Mouse (Mus musculus) small intestine, adult 2 months (tissue): ENCODE measurements around the gene Paxbp1. TPM values are rescaled to one million over a fixed set of nuclear protein-coding genes. Genes with fewer than 3 reads are reported as not detected.

Source experiments
- H3K27ac ChIP-seq: fragments of 200-500 bp; 2 replicates; pipeline ENCODE4 v1.5.1; 2012; ENCODE audit warnings: low read depth, low read length, control low read depth, inconsistent platforms; ENCODE audit not compliant: insufficient read depth
- H3K27me3 ChIP-seq: fragments of 200-500 bp; 2 replicates; pipeline ENCODE4 v1.6.1; 2012; ENCODE audit warnings: mild to moderate bottlenecking, moderate library complexity, low read length, inconsistent platforms; ENCODE audit not compliant: control insufficient read depth, insufficient read depth
- H3K36me3 ChIP-seq: fragments of 200-500 bp; 2 replicates; pipeline ENCODE4 v1.6.1; 2012; ENCODE audit warnings: mild to moderate bottlenecking, low read length, control low read depth, inconsistent platforms; ENCODE audit not compliant: control insufficient read depth, insufficient read depth
- H3K4me1 ChIP-seq: fragments of 200-500 bp; 2 replicates; pipeline ENCODE4 v1.6.1; 2012; ENCODE audit warnings: low read length, inconsistent platforms, mixed read lengths; ENCODE audit not compliant: control insufficient read depth, insufficient read depth, insufficient read length
- H3K4me3 ChIP-seq: fragments of 200-500 bp; 2 replicates; pipeline ENCODE4 v1.5.1; 2012; ENCODE audit warnings: low read depth, mild to moderate bottlenecking, control low read depth, inconsistent platforms, low read length, moderate library complexity
- CTCF ChIP-seq: fragments of 200-500 bp; IDR thresholded peaks from 2 replicates; pipeline ENCODE4 v1.5.1; 2012; ENCODE audit warnings: low read depth, mild to moderate bottlenecking, control low read depth, inconsistent platforms, low read length, moderate library complexity, mixed read lengths; ENCODE audit not compliant: insufficient replicate concordance, insufficient read length; ENCODE audit errors: extremely low read depth
- POLR2A ChIP-seq: fragments of 200-500 bp; IDR thresholded peaks from 2 replicates; pipeline ENCODE4 v1.6.1; 2012; ENCODE audit warnings: low read depth, mild to moderate bottlenecking, control low read depth, inconsistent platforms, low read length, moderate library complexity
- WGBS: fragments of 180-500 bp; shearing (Covaris S2); methylation state at CpG from one replicate; pipeline ENCODE4 v1.1.7; 2018; 5-methylcytosine and 5-hydroxymethylcytosine counted together
- polyA plus RNA-seq: library from polyadenylated mRNA; depleted of rRNA; stranded (reverse); fragments of >200 nt; gene quantifications from 2 replicates; pipeline ENCODE4 v1.2.3, GENCODE M21; 2012

Paxbp1 gene
- polyA plus RNA-seq, 1 experiment: 7.3 TPM

DNA sequence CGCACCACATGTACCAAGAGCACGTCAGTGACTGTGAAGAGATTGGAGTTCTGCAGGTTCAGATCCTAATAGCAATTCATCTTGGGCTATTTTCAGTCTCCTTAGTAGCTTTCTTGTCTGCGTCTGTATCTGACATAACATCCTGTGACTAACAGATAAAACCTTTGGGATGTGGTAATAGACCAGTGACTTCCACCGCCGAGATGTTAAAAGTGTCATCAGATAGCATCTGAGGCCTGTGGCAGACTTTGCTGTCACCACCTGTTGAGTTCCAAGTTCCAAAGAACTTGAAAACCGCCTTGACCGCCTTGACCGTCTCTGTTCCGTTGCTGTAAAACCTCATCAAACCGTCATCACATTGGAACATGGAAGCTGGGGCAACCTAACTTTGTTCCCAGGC lies 19.4 kb upstream of the Paxbp1 start:
- Histone ChIP-seq H3K4me1 (peaks cover 6% of the 10 kb centered on the region), H3K27me3 (no peaks in the 10 kb centered on the region), H3K27ac (no peak overlapping the region), H3K4me3 (no peak overlapping the region), H3K36me3 (no peaks in the 10 kb centered on the region)
- WGBS: 89% methylated on average over 10 of the region's 10 CpGs
- TF ChIP-seq CTCF: no peak
- TF ChIP-seq POLR2A: no peak

DNA sequence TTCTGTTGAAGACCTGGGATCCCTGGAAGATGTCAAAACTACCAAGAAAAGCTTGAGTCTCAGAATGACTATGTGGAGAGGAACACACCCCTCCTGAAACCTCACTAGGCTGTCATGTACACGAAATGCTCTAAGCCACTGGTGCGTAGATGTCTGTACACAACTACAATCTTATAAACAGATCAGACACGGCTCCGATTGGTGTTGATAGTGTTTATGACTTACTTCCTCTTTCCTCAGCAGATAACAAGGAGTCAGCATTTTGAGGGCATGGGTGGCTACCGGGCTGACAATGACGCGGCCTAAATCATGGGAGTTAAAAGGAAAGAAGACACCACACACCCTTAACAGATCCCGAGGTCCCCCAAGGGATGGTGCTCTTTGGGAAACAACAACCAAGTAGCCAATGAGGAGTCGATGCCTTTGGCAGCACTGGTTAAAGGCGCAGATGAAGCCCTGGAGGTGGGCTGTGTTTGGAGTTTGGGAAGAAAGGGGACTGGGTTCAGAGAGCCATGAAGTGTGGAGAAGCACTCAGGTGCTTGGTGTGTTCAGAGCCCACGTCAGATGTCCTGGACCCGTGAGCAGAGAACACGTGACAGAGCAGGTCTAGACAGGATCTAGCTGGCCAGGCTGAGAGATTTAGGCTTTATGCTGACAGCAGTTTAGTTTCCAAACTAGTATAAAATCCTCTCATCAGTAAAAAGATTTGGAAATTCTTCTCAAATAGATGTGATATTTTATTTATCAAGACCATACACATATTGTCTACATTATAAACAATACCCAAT lies 17.4 kb upstream of the Paxbp1 start:
- no peak for TF ChIP-seq POLR2A
- TF ChIP-seq CTCF: no peak
- H3K27ac ChIP-seq: no peak overlapping the region
- no peak overlapping the region for H3K4me3 ChIP-seq
- H3K4me1 ChIP-seq: peaks cover 15% of the 10 kb centered on the region
- no peaks in the 10 kb centered on the region for H3K36me3 ChIP-seq
- WGBS: 45% methylated on average over 13 of the region's 13 CpGs
- no peaks in the 10 kb centered on the region for H3K27me3 ChIP-seq

DNA sequence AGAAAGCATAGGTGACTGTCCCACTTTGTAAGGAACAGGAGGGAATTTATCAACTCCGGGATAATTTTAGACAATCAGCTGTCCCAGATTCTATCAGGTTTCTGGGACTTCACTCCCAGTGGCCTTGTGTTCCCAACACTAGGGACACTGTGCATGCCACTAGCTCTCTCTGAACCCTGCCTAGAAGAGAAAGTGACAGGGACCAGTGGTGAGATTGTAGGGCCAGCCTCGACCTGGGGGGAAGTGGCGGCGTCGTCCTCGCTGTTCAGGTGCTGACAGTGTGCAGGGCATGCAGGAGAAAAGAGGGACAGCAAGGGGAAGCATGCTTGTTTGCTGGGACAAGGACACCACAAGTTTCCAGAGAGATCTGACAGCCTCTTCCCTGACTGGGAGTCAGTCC lies 13.4 kb upstream of the Paxbp1 start:
- no peaks in the 10 kb centered on the region for H3K36me3 ChIP-seq
- TF ChIP-seq POLR2A (no peak), CTCF (no peak)
- WGBS: 74% methylated on average over 6 of the region's 6 CpGs
- H3K4me1 ChIP-seq: peaks cover 24% of the 10 kb centered on the region
- H3K4me3 ChIP-seq: no peak overlapping the region
- no peaks in the 10 kb centered on the region for H3K27me3 ChIP-seq
- H3K27ac ChIP-seq: no peak overlapping the region

DNA sequence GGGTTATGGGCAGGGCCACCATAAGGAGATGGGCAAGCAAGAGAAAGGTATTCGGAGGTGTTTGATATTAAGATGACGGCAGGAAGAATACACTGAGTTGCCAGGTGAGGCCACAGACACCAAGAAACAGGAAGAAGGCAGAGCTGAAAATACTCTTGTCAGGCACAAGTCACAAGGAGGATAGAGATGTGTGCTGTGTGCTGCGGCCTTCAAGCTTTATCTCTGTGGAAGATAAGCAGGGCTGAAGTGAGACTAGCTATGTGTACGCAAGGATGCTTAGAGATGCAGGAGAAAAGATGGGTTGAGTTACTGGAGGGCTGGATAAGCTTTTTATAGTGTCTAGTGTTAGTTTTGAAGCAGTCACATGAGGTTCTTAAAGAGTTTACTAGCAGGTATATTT lies 12.9 kb upstream of the Paxbp1 start:
- TF ChIP-seq CTCF: no peak
- TF ChIP-seq POLR2A: no peak
- peaks cover 25% of the 10 kb centered on the region for H3K4me1 ChIP-seq
- no peak overlapping the region for H3K4me3 ChIP-seq
- H3K27ac ChIP-seq: peak overlapping the region; percentile 98
- no peaks in the 10 kb centered on the region for H3K36me3 ChIP-seq
- H3K27me3 ChIP-seq: no peaks in the 10 kb centered on the region
- WGBS: 46% methylated on average over 4 of the region's 4 CpGs

DNA sequence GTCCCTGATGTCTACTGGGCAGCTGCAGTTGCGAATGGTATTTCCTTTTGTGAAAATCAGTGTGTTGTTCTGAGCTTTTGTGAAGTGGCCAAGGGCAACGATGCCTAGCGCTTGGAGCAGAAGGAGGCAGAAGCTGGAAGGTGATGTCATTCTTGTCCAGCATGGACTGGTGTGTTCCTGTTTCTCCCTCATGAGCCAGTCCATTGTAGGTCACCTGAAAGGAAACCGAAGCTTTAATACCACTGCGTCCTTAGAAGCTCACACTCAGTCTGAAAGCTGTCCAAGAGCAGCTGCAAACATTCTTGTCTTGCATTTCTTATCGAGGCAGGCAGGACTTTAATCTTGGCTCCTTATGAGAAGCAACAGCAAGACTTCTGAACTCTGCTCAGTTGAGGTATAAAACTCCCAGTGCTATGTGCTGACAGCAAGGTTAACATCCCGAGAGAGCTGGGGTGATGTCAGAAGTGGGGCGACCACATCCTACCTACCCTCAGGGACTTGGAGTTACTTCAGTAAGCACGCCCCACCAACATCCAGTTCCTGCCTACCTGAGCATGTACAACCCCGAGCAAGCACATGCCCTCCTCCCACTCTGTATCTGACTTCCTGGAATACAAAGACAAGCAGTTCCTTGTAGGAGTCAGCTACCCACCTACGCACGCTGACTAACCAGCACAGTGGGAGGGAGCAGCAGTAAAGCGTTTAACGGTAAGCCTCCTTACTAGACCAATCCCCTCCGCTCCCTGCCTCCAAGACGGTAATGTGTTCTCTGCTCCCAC lies 11.9 kb upstream of the Paxbp1 start:
- Histone ChIP-seq H3K27me3 (no peaks in the 10 kb centered on the region), H3K36me3 (no peaks in the 10 kb centered on the region), H3K4me3 (peak overlapping the region; percentile 22; the same call in 1 of the 2 replicates), H3K4me1 (peaks cover 24% of the 10 kb centered on the region; the same call in 1 of the 2 replicates), H3K27ac (peak overlapping the region; percentile 98)
- no peak for TF ChIP-seq POLR2A
- TF ChIP-seq CTCF: no peak
- 16% methylated on average over 16 of the region's 16 CpGs for WGBS

DNA sequence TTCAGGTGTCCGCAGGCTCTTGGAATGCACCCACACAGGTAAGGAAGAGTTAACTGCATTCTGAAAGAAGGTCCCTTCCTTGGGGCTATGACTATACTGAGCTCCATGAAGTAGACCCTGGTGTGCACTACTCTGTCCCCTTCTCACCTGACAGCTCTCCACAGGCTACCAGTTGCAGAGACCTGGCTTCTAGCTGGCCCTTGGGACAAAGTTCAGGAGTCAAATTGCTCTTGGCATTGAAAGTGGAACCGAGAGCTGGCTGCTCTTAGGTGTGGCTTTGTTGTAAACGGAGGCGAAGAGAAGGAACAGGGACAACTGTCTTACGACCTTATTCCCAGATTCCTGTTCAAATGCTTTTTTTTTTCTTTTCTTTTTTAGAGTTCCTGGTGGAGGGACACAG lies 10.8 kb upstream of the Paxbp1 start:
- H3K36me3 ChIP-seq: no peaks in the 10 kb centered on the region
- 27% methylated on average over 5 of the region's 5 CpGs for WGBS
- TF ChIP-seq CTCF (no peak), POLR2A (no peak)
- H3K27me3 ChIP-seq: no peaks in the 10 kb centered on the region
- H3K27ac ChIP-seq: peak overlapping the region; percentile 98
- H3K4me3 ChIP-seq: no peak overlapping the region
- H3K4me1 ChIP-seq: peaks cover 24% of the 10 kb centered on the region; the same call in 1 of the 2 replicates

DNA sequence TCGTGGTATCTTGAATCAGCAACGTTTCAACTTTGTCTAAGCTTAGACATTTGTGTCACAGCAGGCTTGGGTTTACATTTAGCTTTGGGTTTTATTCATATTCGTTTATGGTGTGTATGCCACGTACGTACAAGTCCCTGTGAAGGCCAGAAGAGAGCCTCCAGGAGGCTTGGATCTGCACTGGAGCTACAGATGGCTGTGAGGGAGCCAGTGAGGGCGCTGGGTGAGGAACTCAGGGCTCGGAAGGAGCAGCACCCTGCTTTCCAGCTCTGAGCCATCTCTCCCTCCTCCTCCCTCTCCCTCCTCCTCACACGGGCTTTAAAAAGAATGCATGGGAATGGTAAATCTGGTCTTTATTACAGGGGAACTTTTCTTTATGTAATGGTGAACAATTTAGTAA lies 9.3 kb upstream of the Paxbp1 start:
- 69% methylated on average over 8 of the region's 8 CpGs for WGBS
- H3K27me3 ChIP-seq: no peaks in the 10 kb centered on the region
- H3K36me3 ChIP-seq: no peaks in the 10 kb centered on the region
- TF ChIP-seq CTCF: no peak
- no peak for TF ChIP-seq POLR2A
- H3K4me3 ChIP-seq: no peak overlapping the region
- no peak overlapping the region for H3K27ac ChIP-seq
- H3K4me1 ChIP-seq: peaks cover 27% of the 10 kb centered on the region
